Mouse (Mus musculus): ENCODE measurements around the gene Shf.

The Shf gene

DNA sequence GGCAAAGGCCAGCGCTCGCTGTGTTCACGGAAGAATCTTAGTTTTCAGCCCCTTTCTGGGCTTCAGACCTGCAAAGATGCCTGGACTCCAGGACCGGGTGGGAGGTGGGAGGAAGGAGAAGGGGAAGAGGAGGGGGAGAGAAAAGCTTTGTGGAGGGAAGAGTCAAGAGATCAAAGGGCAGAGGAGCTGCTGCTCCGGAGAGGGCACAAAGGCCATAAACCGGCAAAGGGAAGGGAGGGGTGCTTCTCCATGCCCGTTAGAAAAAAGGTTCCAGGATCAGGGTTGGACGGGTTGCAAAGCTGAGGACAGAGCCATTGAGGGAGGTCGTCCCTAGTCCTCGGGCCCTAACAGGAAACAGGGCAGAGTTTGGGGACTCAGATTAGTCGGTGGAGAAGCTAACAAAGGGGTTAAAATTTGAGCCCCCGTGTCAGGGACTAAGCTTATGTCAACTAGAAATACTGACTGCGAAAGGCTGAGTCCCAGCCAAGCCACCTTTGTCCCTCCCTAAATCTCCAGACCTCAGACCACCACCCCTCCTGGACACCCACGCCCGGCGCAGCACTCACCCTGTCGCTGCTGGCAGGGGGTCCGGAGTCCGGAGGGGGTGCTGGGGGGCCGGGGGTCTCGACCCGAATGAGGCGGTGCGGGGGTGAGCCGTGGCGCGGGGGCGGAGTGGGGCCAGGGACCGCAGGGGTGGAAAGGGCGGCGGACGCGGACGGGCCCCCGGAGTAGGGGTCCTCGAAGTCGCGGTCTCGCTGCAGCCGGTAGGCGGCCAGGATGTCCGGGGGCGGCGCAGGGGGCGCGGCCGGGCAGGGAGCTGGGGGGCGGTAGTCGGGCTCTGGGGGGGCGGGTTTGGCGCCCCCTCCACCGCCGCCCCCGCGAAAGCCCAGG is 636 bp downstream of the Shf start:
- DNase-seq (ENCODE audit: low read depth, low spot score), result no peak

- DNase-seq (ENCODE audit: low read depth, low spot score), result no peak
Observed at GRCm38 (mm10) chr2:122367701-122368080, 1.3 kb downstream of the Shf start.

DNA sequence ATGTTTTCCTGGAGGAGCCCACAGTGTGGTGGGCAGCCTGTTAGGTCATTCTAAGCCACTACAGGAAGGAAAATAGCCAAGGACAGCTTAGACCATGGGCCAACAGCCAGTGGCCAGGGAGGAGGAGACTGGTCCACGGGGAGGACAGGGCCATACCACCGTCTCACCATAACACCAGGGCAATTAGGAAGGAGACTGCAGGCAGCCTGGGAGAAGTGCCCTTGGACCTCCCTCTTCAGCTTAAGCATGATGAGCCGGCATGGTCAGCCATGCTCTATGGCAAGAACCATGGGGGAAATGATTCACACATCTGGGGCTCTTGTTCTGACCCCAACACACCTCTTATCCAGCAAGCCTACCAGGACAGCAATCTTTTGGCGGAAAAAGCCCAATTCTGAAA is 1.8 kb downstream of the Shf start:
- DNase-seq (ENCODE audit: low read depth, low spot score), result no peak

GRCm38 (mm10) chr2:122366706-122367105 is 2.3 kb downstream of the Shf start:
- no peak for DNase-seq (ENCODE audit: low read depth, low spot score)

- no peak for DNase-seq (ENCODE audit: low read depth, low spot score)
Observed at GRCm38 (mm10) chr2:122366039-122366438, 2.9 kb downstream of the Shf start.

- DNase-seq (ENCODE audit: low read depth, low spot score), result no peak
Observed at GRCm38 (mm10) chr2:122365244-122365866, 3.6 kb downstream of the Shf start.

DNA sequence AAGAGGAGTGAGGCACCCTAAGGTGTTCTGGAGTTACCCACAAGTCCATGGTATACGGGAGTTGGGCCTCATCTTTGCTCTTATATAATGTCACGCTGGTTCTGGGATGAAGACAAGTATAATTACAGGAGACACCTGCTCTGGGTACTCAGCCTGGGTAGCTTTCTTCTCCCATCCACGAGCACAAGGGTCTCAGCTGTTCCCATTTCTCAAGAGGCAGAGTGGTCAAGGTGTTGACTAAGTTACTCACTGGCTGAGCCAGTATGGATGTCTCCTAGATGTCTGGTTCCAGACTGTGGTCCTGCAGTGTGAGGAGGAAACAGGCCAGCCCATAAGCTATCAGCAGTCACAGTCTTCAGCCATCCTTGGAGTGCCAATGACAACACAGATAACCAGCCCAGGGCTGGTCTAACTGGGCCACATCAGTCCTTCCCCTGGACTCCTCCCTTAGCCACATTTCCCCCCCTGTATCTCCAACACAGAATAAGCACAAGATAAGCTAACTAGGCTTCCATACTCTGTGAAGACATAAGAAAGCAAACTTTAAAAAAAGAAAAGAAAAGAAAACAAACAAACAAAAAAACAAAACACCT is 4.5 kb downstream of the Shf start:
- no peak for DNase-seq (ENCODE audit: low read depth, low spot score)

- DNase-seq (ENCODE audit: low read depth, low spot score), result no peak
Observed at GRCm38 (mm10) chr2:122362622-122363523, 6.1 kb downstream of the Shf start.

DNA sequence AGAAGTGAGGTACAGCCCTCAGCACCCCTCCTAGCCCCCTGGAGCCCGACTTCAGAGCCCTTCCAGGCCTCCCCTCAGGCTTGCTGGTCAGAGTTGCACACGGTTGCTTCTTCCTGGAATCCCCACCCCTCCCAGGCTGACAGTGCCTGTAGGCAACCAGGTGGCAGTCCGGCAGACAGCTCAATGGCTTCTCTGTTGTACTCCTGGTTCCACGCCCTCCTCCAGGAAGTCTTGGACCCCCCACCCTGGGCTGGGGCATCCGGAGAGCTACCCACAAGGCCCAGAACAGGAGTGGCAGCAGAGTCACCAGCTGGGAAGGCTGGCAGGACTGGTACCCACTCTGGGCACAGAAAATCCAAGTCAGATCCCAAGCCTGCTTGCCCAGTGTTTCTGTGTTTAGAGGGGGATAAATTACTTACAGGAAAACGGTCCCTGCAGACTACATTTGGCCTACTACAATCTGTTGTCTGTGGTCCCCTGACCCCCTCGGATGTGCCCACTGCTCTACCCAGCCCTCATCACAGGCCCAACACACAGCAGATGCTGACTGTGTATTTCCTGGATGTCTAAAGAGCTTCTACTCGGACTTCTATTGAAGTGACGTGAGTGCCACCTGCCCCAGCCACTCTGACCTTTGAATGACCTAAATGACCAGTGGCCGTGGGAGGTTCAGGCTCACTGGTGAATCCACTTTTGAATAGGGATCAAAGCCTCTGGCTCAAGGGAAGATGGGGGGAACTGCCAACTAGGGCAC is 6.9 kb downstream of the Shf start:
- DNase-seq (ENCODE audit: low read depth, low spot score), result no peak

- no peak for DNase-seq (ENCODE audit: low read depth, low spot score)
Observed at GRCm38 (mm10) chr2:122361181-122361580, 7.8 kb downstream of the Shf start.

DNA sequence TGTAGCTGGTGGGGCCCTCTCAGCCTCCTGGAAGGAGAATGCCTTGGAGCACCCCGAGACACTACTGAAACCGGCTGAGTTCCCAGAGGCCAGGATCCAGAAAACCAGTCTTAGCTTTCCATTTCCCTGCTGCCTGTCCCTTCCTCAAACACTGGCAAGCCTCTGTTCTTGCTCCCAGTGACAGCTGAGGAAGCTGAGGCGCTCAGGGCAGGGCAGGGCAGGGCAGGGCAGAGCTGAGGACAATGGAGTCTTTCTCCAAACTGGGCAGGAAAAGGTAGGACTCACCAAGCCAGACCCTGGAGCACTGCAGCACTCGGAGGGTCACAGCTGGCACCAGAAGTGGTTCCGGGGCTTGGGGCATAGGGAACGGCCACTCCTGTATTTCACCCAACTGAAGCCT is 8.7 kb downstream of the Shf start:
- no peak for DNase-seq (ENCODE audit: low read depth, low spot score)

DNA sequence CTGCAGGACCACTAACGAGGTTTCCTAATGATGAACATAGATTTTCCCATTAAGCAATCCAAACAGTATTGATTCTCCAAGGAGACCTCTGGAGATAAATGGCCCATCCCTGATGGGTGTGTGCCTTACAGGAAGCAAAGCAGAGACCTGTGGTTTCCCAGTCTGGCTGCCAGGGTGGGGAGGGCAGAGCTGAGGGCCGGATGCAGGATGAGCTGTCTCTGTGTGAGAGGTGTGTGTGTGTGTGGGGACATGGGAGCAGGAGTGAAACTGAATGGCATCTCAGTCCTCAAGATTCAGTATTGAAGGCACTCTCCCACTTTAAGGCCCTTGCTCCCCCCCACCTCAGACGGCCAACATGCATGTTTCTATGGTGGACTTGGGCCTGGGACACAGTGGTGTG is 12.8 kb downstream of the Shf start:
- DNase-seq (ENCODE audit: low read depth, low spot score), result no peak

GRCm38 (mm10) chr2:122355389-122355788 is 13.6 kb downstream of the Shf start:
- DNase-seq (ENCODE audit: low read depth, low spot score), result no peak

DNA sequence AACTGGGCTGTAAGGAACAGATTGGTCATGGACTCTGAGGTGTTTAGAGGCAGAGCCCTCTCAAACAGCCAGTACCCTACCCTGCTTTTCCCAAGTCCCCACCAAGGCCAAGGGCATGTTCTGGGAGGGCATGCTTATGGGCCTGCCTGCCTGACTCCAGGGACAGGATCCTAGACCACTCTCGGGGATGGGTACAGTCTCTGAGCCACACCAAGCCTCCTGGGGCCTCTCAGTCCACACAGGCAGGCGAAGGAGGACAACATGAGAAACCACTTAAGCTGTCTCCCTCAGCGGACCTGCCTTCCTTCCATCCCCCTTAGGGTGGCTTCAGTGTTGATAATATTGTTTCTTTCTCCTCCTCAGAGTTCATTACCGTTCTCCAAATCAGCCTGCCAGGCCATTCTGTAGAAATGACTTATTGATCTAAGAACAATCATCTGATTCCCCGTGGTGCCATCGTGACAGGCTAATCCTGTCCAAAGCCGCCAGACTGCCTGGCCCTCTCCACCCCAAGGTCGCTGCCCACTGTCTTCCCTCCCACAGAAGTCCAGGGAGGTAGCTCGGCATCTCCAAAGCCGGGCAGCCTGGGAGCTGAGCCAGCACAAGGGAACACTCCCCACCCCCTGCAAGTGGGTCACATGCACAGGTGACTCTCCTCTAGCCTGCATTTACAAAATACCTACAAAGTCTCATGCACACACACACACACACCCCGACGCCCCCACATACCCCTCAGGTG is 14.6 kb downstream of the Shf start:
- DNase-seq (ENCODE audit: low read depth, low spot score), result no peak

- DNase-seq (ENCODE audit: low read depth, low spot score), result no peak
Observed at GRCm38 (mm10) chr2:122353765-122354164, 15.2 kb downstream of the Shf start.

GRCm38 (mm10) chr2:122352992-122353391 is 16.0 kb downstream of the Shf start:
- DNase-seq (ENCODE audit: low read depth, low spot score), result no peak

- DNase-seq (ENCODE audit: low read depth, low spot score), result no peak
Observed at GRCm38 (mm10) chr2:122351931-122352329, 17.0 kb downstream of the Shf start.

GRCm38 (mm10) chr2:122351156-122351930 is 17.6 kb downstream of the Shf start:
- DNase-seq (ENCODE audit: low read depth, low spot score), result no peak

GRCm38 (mm10) chr2:122349136-122349785 is 19.7 kb downstream of the Shf start:
- DNase-seq (ENCODE audit: low read depth, low spot score), result no peak
